Comparison of ENCODE assay signal across 21 mouse cellular contexts in the genomic region with DNA sequence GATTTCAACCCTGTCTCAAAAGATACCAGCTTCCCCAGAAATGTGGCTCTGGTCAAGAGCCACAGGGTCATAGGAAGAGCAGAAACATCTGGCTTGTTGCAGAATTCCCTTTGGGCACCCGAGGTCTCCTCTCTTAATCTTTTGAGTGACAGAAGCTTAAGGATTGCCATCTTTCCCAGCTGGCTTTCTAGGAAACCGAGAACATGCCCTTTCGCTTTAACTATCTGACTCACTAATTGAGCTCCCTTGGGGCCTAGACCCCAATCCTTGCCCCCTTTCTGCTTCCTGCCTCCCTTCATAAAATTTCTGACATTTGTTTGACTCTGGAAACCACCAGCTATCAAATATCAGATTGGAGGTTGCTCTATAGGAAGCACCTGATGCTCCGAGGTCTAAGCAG. TPM values are rescaled to one million over a fixed set of nuclear protein-coding genes. Genes with fewer than 3 reads are reported as not detected.
DNase-seq lines count a peak whose midpoint lies in the region; ATAC-seq and TF ChIP-seq lines count a peak whose summit lies in the region.
"Had no signal": no experiment of that assay in that cellular context is flagged by ENCODE, and none has a peak within 500 bp of the region (broad histone marks: within the 10 kb centered on the region; RNA-seq: fewer than 3 reads in every experiment).

No protein-coding gene starts in this region.

- H3K36me3 ChIP-seq in midbrain, embryonic 14.5 days (ENCODE audit: control insufficient read depth, insufficient read depth, low read length), result no peaks in the 10 kb centered on the region
- no peaks in the 10 kb centered on the region for H3K36me3 ChIP-seq in midbrain, postnatal 0 days (ENCODE audit: insufficient read depth, low read length)
- H3K36me3 ChIP-seq in embryonic facial prominence, embryonic 12.5 days, result no peaks in the 10 kb centered on the region
- no peaks in the 10 kb centered on the region for H3K36me3 ChIP-seq in hindbrain, embryonic 16.5 days (ENCODE audit: control insufficient read depth, insufficient read depth, low read length)
- H3K36me3 ChIP-seq: forebrain, embryonic 15.5 days; limb, embryonic 15.5 days had no signal

- H3K9ac ChIP-seq in midbrain, embryonic 14.5 days (replicated peaks; ENCODE audit: low read length), result no peak overlapping the region
- no peak overlapping the region for H3K9ac ChIP-seq in midbrain, postnatal 0 days (replicated peaks; ENCODE audit: low read length, poor library complexity, severe bottlenecking)
- no peak overlapping the region for H3K9ac ChIP-seq in embryonic facial prominence, embryonic 12.5 days
- no peak overlapping the region for H3K9ac ChIP-seq in hindbrain, embryonic 16.5 days (ENCODE audit: low read depth, low read length)
- H3K9ac ChIP-seq: forebrain, embryonic 15.5 days; limb, embryonic 15.5 days; liver, embryonic 14.5 days; lung, embryonic 14.5 days had no signal

- H3K4me2 ChIP-seq in midbrain, embryonic 14.5 days (ENCODE audit: low read length), result peak overlapping the region; percentile 13; the same call in 1 of the 2 replicates
- no peak overlapping the region for H3K4me2 ChIP-seq in midbrain, postnatal 0 days (ENCODE audit: low read depth, low read length, poor library complexity, severe bottlenecking)
- H3K4me2 ChIP-seq in embryonic facial prominence, embryonic 12.5 days (replicated peaks), result peak overlapping the region; percentile 19
- H3K4me2 ChIP-seq in hindbrain, embryonic 16.5 days (ENCODE audit: low read length), result peak overlapping the region; percentile 20; the same call in 1 of the 2 replicates
- H3K4me2 ChIP-seq: forebrain, embryonic 15.5 days; heart, embryonic 11.5 days; limb, embryonic 15.5 days; lung, embryonic 14.5 days had no signal

- peaks cover 29% of the 10 kb centered on the region for H3K4me1 ChIP-seq in midbrain, embryonic 14.5 days (ENCODE audit: control insufficient read depth, insufficient read depth, low read length)
- no peaks in the 10 kb centered on the region; the same call in 1 of the 2 replicates for H3K4me1 ChIP-seq in midbrain, postnatal 0 days (ENCODE audit: insufficient read depth, low read length)
- H3K4me1 ChIP-seq in embryonic facial prominence, embryonic 12.5 days, result peaks cover 49% of the 10 kb centered on the region
- peaks cover 13% of the 10 kb centered on the region for H3K4me1 ChIP-seq in hindbrain, embryonic 16.5 days (ENCODE audit: control insufficient read depth, insufficient read depth, low read depth, low read length)

- no peak for TF ChIP-seq CTCF in midbrain, postnatal 0 days (IDR thresholded peaks at IDR 0.05)

- H3K27ac ChIP-seq in midbrain, embryonic 14.5 days (replicated peaks; ENCODE audit: low read depth, low read length), result no peak overlapping the region
- no peak overlapping the region for H3K27ac ChIP-seq in midbrain, postnatal 0 days (ENCODE audit: low read depth, low read length)
- H3K27ac ChIP-seq in embryonic facial prominence, embryonic 12.5 days, result peak overlapping the region; percentile 23; the same call in 1 of the 2 replicates
- no peak overlapping the region for H3K27ac ChIP-seq in hindbrain, embryonic 16.5 days (ENCODE audit: low read depth, low read length)
- H3K27ac ChIP-seq: forebrain, embryonic 15.5 days; limb, embryonic 15.5 days; liver, embryonic 14.5 days had no signal

- H3K4me3 ChIP-seq in midbrain, embryonic 14.5 days (replicated peaks; ENCODE audit: low read depth, low read length), result no peak overlapping the region
- H3K4me3 ChIP-seq in midbrain, postnatal 0 days (ENCODE audit: low read depth, low read length), result no peak overlapping the region
- no peak overlapping the region for H3K4me3 ChIP-seq in embryonic facial prominence, embryonic 12.5 days
- H3K4me3 ChIP-seq in hindbrain, embryonic 16.5 days (ENCODE audit: low read length), result no peak overlapping the region
- H3K4me3 ChIP-seq: forebrain, embryonic 15.5 days; limb, embryonic 15.5 days; megakaryocyte, embryonic 14.5 days had no signal

- peak; percentile 11 for DNase-seq in midbrain, embryonic 14.5 days
- no peak for DNase-seq in midbrain, postnatal 0 days (ENCODE audit: low spot score)
- DNase-seq in adrenal gland, adult (ENCODE audit: inconsistent age in 2 of 2, low spot score in 1 of 2), result no peak
- DNase-seq in cerebellum, adult 9-10 months, result no peak
- no peak for DNase-seq in natural killer cell, adult 2 months (ENCODE audit: low spot score in 2 of 2)
- DNase-seq: adrenal gland, postnatal 10 days; cerebellum, adult 8-10 months; kidney, postnatal 4 days; layer of hippocampus, adult 9-11 months; lung, embryonic 14.5 days; lung, postnatal 36 days; thymus, adult 18-20 months; thymus, postnatal 36 days had no signal

- ATAC-seq in midbrain, embryonic 14.5 days (ENCODE audit: low FRiP score, low TSS enrichment), result no peak
- ATAC-seq in midbrain, postnatal 0 days (ENCODE audit: low FRiP score), result no peak
- ATAC-seq in embryonic facial prominence, embryonic 12.5 days (ENCODE audit: insufficient number of reproducible peaks, insufficient read depth, low FRiP score, low TSS enrichment), result no peak
- no peak for ATAC-seq in hindbrain, embryonic 16.5 days
- ATAC-seq: forebrain, embryonic 15.5 days; intestine, embryonic 16.5 days had no signal

- 29% methylated on average over 4 of the region's 4 CpGs for WGBS in midbrain, embryonic 14.5 days
- 42% methylated on average over 4 of the region's 4 CpGs for WGBS in midbrain, postnatal 0 days
- WGBS in embryonic facial prominence, embryonic 12.5 days, result 8% methylated on average over 4 of the region's 4 CpGs
- WGBS in hindbrain, embryonic 16.5 days, result 56% methylated on average over 4 of the region's 4 CpGs

- H3K9me3 ChIP-seq in midbrain, embryonic 14.5 days (ENCODE audit: control insufficient read depth, low read length), result no peaks in the 10 kb centered on the region
- no peaks in the 10 kb centered on the region for H3K9me3 ChIP-seq in midbrain, postnatal 0 days (ENCODE audit: low read length)
- no peaks in the 10 kb centered on the region for H3K9me3 ChIP-seq in embryonic facial prominence, embryonic 12.5 days
- no peaks in the 10 kb centered on the region for H3K9me3 ChIP-seq in hindbrain, embryonic 16.5 days (ENCODE audit: control insufficient read depth, low read length)
- H3K9me3 ChIP-seq: forebrain, embryonic 15.5 days; limb, embryonic 15.5 days; megakaryocyte, embryonic 14.5 days had no signal

- H3K27me3 ChIP-seq in midbrain, embryonic 14.5 days (ENCODE audit: control insufficient read depth, insufficient read depth, low read length), result no peaks in the 10 kb centered on the region
- H3K27me3 ChIP-seq in midbrain, postnatal 0 days (ENCODE audit: insufficient read depth, low read length), result no peaks in the 10 kb centered on the region
- H3K27me3 ChIP-seq in embryonic facial prominence, embryonic 12.5 days, result peaks cover 8% of the 10 kb centered on the region; the same call in 1 of the 2 replicates
- H3K27me3 ChIP-seq in hindbrain, embryonic 16.5 days (replicated peaks; ENCODE audit: control insufficient read depth, insufficient read depth, low read length), result no peaks in the 10 kb centered on the region
- H3K27me3 ChIP-seq: forebrain, embryonic 15.5 days had no signal

RNA-seq across cellular contexts. Expression of gene Smoc1, which starts 3.1 kb away (rescaled TPM):
- 21.6 and 33.5 TPM in 2 replicates for polyA plus RNA-seq in midbrain, embryonic 14.5 days (2014; fragmentation: Nextera tagmentation; extraction: Ambion mirVana)
- 28.7 and 32.0 TPM in 2 replicates for total RNA-seq in midbrain, postnatal 0 days (2014; rRNA removed)
- 24.5 and 26.6 TPM in 2 replicates for polyA plus RNA-seq in midbrain, postnatal 0 days (2015; fragmentation: Nextera tagmentation; extraction: Ambion mirVana)
- polyA plus RNA-seq in embryonic facial prominence, embryonic 12.5 days (2016; fragmentation: Nextera tagmentation; extraction: Ambion mirVana), result 14.7 and 15.8 TPM in 2 replicates
- 34.3 and 36.3 TPM in 2 replicates for polyA plus RNA-seq in hindbrain, embryonic 16.5 days (2015; fragmentation: Nextera tagmentation; extraction: Ambion mirVana)
